17 mouse cellular contexts compared by ENCODE assay signal in genomic region chr5:122754477-122754876, GRCm38 (mm10).
"Had no signal": no experiment of that assay in that cellular context is flagged by ENCODE, and none has a peak within 500 bp of the region (broad histone marks: within the 10 kb centered on the region; RNA-seq: fewer than 3 reads in every experiment).

No protein-coding gene starts in this region.

- H3K4me3 ChIP-seq: hindbrain, embryonic 15.5 days; layer of hippocampus, adult 2 months; limb, embryonic 15.5 days; liver, embryonic 15.5 days; megakaryocyte, embryonic 14.5 days; midbrain, embryonic 15.5 days; neural tube, embryonic 13.5 days had no signal

- ATAC-seq: intestine, embryonic 16.5 days; midbrain, embryonic 15.5 days had no signal

- H3K9ac ChIP-seq: hindbrain, embryonic 15.5 days; limb, embryonic 15.5 days; liver, embryonic 15.5 days; midbrain, embryonic 15.5 days; neural tube, embryonic 13.5 days had no signal

- H3K4me1 ChIP-seq: hindbrain, embryonic 15.5 days; limb, embryonic 15.5 days; midbrain, embryonic 15.5 days; neural tube, embryonic 13.5 days had no signal

- H3K4me2 ChIP-seq: hindbrain, embryonic 15.5 days; limb, embryonic 15.5 days; liver, embryonic 15.5 days; midbrain, embryonic 11.5 days; midbrain, embryonic 15.5 days; neural tube, embryonic 13.5 days had no signal

- H3K27me3 ChIP-seq: hindbrain, embryonic 15.5 days; limb, embryonic 15.5 days; liver, embryonic 15.5 days; megakaryocyte, embryonic 14.5 days; midbrain, embryonic 15.5 days; neural tube, embryonic 13.5 days had no signal

- H3K27ac ChIP-seq: hindbrain, embryonic 15.5 days; layer of hippocampus, adult 2 months; limb, embryonic 15.5 days; liver, embryonic 15.5 days; midbrain, embryonic 15.5 days; neural tube, embryonic 13.5 days had no signal

- H3K9me3 ChIP-seq: hindbrain, embryonic 15.5 days; limb, embryonic 15.5 days; liver, embryonic 15.5 days; midbrain, embryonic 15.5 days; neural tube, embryonic 13.5 days had no signal

- DNase-seq: kidney, adult 8-10 months; kidney, postnatal 10 days; kidney, postnatal 4 days; lung, postnatal 36 days; retina, postnatal 1 day; right cerebral cortex, postnatal 4 days; spleen, adult 18-20 months; thymus, adult 18-20 months had no signal
